Mouse (Mus musculus) liver, embryonic 16.5 days (tissue): ENCODE measurements around the gene Prss23. TPM values are rescaled to one million over a fixed set of nuclear protein-coding genes. Genes with fewer than 3 reads are reported as not detected.

Experiments
- polyA plus RNA-seq: library from polyadenylated mRNA; unstranded; fragments of >200 nt; fragmentation: Nextera tagmentation; extraction: Ambion mirVana; gene quantifications from 2 replicates; pipeline ENCODE4 v1.2.1, GENCODE M21; 2015

The Prss23 gene
- polyA plus RNA-seq, 1 experiment from 2014 or later: 5.0 TPM

Other genes starting within 250 kb of the Prss23 start
- 17.6 and 18.6 TPM in 2 replicates for gene Tmem135, start 123.0 kb downstream of the Prss23 start, polyA plus RNA-seq
- 2.0 and 2.6 TPM in 2 replicates for gene Fzd4, start 122.8 kb downstream of the Prss23 start, polyA plus RNA-seq
- gene Me3, start 105.2 kb upstream of the Prss23 start, polyA plus RNA-seq: 0.18 TPM in 1 of 2 replicates, not detected in the other